Mouse (Mus musculus): ENCODE measurements around the gene Hrg.
"Not testable (repeated sequence)": the region's sequence is repeated elsewhere in the genome, so short reads cannot be mapped to it uniquely, and the experiment has no call there.

Hrg gene

GRCm38 (mm10) chr16:22950840-22951395 lies at the start of gene Hrg:
Gene Hrg (plus strand): TSS chr16:22951072.
- no peak for DNase-seq

GRCm38 (mm10) chr16:22901326-22901725 lies 49.5 kb upstream of the Hrg start:
- DNase-seq, result no peak

- no peak for DNase-seq
Observed at GRCm38 (mm10) chr16:22909290-22909689, 41.6 kb upstream of the Hrg start.

GRCm38 (mm10) chr16:22911986-22912385 lies 38.9 kb upstream of the Hrg start:
- no peak for DNase-seq

- no peak for DNase-seq
Observed at GRCm38 (mm10) chr16:22912886-22913285, 38.0 kb upstream of the Hrg start.

- no peak for DNase-seq
Observed at GRCm38 (mm10) chr16:22914276-22914675, 36.6 kb upstream of the Hrg start.

- DNase-seq, result no peak
Observed at GRCm38 (mm10) chr16:22918034-22918433, 32.8 kb upstream of the Hrg start, which contains the start of gene Fetub. Gene Fetub (plus strand): TSS chr16:22918334.

- DNase-seq, result no peak
Observed at GRCm38 (mm10) chr16:22918664-22919312, 32.1 kb upstream of the Hrg start.

GRCm38 (mm10) chr16:22919971-22920854 lies 30.7 kb upstream of the Hrg start:
- no peak for DNase-seq

GRCm38 (mm10) chr16:22921761-22922160 lies 29.1 kb upstream of the Hrg start:
- no peak for DNase-seq

- DNase-seq, result no peak
Observed at GRCm38 (mm10) chr16:22922433-22922832, 28.4 kb upstream of the Hrg start.

GRCm38 (mm10) chr16:22929575-22929974 lies 21.3 kb upstream of the Hrg start:
- no peak for DNase-seq

- no peak for DNase-seq
Observed at GRCm38 (mm10) chr16:22931431-22932200, 19.3 kb upstream of the Hrg start.

- DNase-seq, result no peak
Observed at GRCm38 (mm10) chr16:22937631-22938030, 13.2 kb upstream of the Hrg start.

GRCm38 (mm10) chr16:22938541-22938940 lies 12.3 kb upstream of the Hrg start:
- no peak for DNase-seq

GRCm38 (mm10) chr16:22939120-22939695 lies 11.7 kb upstream of the Hrg start:
- no peak for DNase-seq

GRCm38 (mm10) chr16:22941825-22942476 lies 8.9 kb upstream of the Hrg start:
- not testable (repeated sequence) for DNase-seq

GRCm38 (mm10) chr16:22947371-22947770 lies 3.5 kb upstream of the Hrg start:
- DNase-seq, result no peak

GRCm38 (mm10) chr16:22953069-22953468 lies 2.2 kb downstream of the Hrg start:
- no peak for DNase-seq

- DNase-seq, result no peak
Observed at GRCm38 (mm10) chr16:22955397-22956084, 4.7 kb downstream of the Hrg start.

GRCm38 (mm10) chr16:22956085-22956439 lies 5.2 kb downstream of the Hrg start:
- no peak for DNase-seq

Data from cerebellum, postnatal 36 days (tissue).